Comparison of ENCODE assay signal across 7 mouse cellular contexts in the genomic region with DNA sequence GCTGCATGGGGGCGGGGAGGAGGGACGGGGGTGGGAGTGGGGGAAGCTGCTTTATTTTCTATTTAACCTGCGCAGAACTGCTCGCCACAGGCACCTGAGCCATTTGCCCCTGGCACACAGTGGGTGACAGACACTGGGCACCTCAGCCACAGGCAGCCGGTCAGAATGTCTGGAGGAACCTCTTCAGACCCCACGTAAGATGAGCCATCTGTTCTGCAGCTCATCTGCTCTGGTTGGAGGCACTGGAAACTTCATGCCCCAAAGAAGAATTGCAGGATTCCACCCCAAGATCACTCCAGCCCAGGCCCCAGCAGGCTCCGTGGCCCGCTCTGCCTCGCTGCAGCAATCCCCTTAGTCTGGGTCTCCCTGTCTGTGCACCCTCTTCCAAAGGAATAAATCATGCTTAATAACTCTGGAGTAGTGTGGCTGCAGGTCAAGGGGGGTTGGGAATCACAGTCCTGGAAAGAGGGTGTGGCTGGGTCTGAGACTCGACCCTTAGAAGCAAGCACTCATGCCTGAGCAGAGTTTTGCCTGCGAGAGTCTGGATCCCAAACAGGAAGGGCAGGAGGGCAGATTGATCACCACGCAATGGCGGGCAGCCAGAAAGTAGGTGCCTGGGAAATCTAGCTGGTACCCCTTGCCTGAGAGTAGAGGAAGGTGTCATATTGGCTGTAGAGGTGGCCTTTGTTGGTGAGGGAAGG. TPM values are rescaled to one million over a fixed set of nuclear protein-coding genes. Genes with fewer than 3 reads are reported as not detected.
A peak's percentile ranks its signal among the peaks of the same experiment; 100 is the strongest.
DNase-seq lines count a peak whose midpoint lies in the region; ATAC-seq lines count a peak whose summit lies in the region.

No protein-coding gene starts in this region.

- no peaks in the 10 kb centered on the region; the same call in 1 of the 2 replicates for H3K27me3 ChIP-seq in heart, embryonic 13.5 days (replicated peaks)
- no peaks in the 10 kb centered on the region for H3K27me3 ChIP-seq in liver, embryonic 13.5 days

- peaks cover 5% of the 10 kb centered on the region; the same call in 1 of the 2 replicates for H3K36me3 ChIP-seq in heart, embryonic 13.5 days
- H3K36me3 ChIP-seq in liver, embryonic 13.5 days = peaks cover 15% of the 10 kb centered on the region; the same call in 1 of the 2 replicates

- H3K4me2 ChIP-seq in heart, embryonic 13.5 days = peak overlapping the region; percentile 68
- H3K4me2 ChIP-seq in liver, embryonic 13.5 days = peak overlapping the region; percentile 56

- 35% methylated on average over 13 of the region's 13 CpGs for WGBS in heart, embryonic 13.5 days
- 42% methylated on average over 13 of the region's 13 CpGs for WGBS in liver, embryonic 13.5 days (ENCODE audit: insufficient replicate concordance)

- peak overlapping the region; percentile 42 for H3K4me3 ChIP-seq in heart, embryonic 13.5 days
- peak overlapping the region; percentile 43; the same call in 1 of the 2 replicates for H3K4me3 ChIP-seq in liver, embryonic 13.5 days (replicated peaks)

- H3K9ac ChIP-seq in heart, embryonic 13.5 days = peak overlapping the region; percentile 74
- peak overlapping the region; percentile 37 for H3K9ac ChIP-seq in liver, embryonic 13.5 days

- H3K27ac ChIP-seq in heart, embryonic 13.5 days (replicated peaks) = peak overlapping the region; percentile 73
- peak overlapping the region; percentile 57; the same call in 1 of the 2 replicates for H3K27ac ChIP-seq in liver, embryonic 13.5 days

- H3K9me3 ChIP-seq in heart, embryonic 13.5 days = no peaks in the 10 kb centered on the region
- H3K9me3 ChIP-seq in liver, embryonic 13.5 days (replicated peaks) = no peaks in the 10 kb centered on the region

- H3K4me1 ChIP-seq in heart, embryonic 13.5 days = peaks cover 51% of the 10 kb centered on the region
- H3K4me1 ChIP-seq in liver, embryonic 13.5 days (replicated peaks) = peaks cover 56% of the 10 kb centered on the region

- ATAC-seq in heart, embryonic 13.5 days (ENCODE audit: extremely low read depth, insufficient number of reproducible peaks, low FRiP score, low TSS enrichment) = no peak
- no peak for ATAC-seq in liver, embryonic 13.5 days (ENCODE audit: low read depth)

- intact Hi-C loops in left cerebral cortex, postnatal 25 days (cut with DNase I) = no loop called here

- peak; percentile 35 for DNase-seq in 3134 (ENCODE audit: extremely low read depth, insufficient read length, low spot score)
- peak; percentile 22 for DNase-seq in 416B (ENCODE audit: low read depth)
- DNase-seq in liver, embryonic 13.5 days = no peak
- no peak for DNase-seq in cerebellum, adult 9-10 months
- no peak for DNase-seq in layer of hippocampus, adult 9-10 months (ENCODE audit: low spot score)
- no peak for DNase-seq in left cerebral cortex, postnatal 25 days (ENCODE audit: low spot score in 2 of 2)

RNA-seq across cellular contexts. Expression of a gene that starts 4.0 kb away (rescaled TPM):
- polyA plus RNA-seq in heart, embryonic 13.5 days (2015; fragmentation: Nextera tagmentation; extraction: Ambion mirVana) = 84.1 and 92.1 TPM in 2 replicates
- 49.0 and 61.6 TPM in 2 replicates for polyA plus RNA-seq in liver, embryonic 13.5 days (2015; fragmentation: Nextera tagmentation; extraction: Ambion mirVana)
- total RNA-seq in left cerebral cortex, postnatal 25 days (2021) = 1 to 10 TPM; 6.6 to 7.2 TPM

RNA-seq across cellular contexts. Expression of a gene that starts 6.7 kb away (rescaled TPM):
- polyA plus RNA-seq in heart, embryonic 13.5 days (2015; fragmentation: Nextera tagmentation; extraction: Ambion mirVana) = 2.7 and 3.4 TPM in 2 replicates
- polyA plus RNA-seq in liver, embryonic 13.5 days (2015; fragmentation: Nextera tagmentation; extraction: Ambion mirVana) = 1.2 and 1.5 TPM in 2 replicates
- total RNA-seq in left cerebral cortex, postnatal 25 days (2021) = 1 to 10 TPM; 1.6 to 2.9 TPM

RNA-seq across cellular contexts. Expression of a gene that starts 20.4 kb away (rescaled TPM):
- 5.8 and 6.8 TPM in 2 replicates for polyA plus RNA-seq in heart, embryonic 13.5 days (2015; fragmentation: Nextera tagmentation; extraction: Ambion mirVana)
- 3.6 and 3.8 TPM in 2 replicates for polyA plus RNA-seq in liver, embryonic 13.5 days (2015; fragmentation: Nextera tagmentation; extraction: Ambion mirVana)
- total RNA-seq in left cerebral cortex, postnatal 25 days (2021) = 10 to 100 TPM; 17.6 to 20.1 TPM

RNA-seq across cellular contexts. Expression of a gene that starts 20.6 kb away (rescaled TPM):
- polyA plus RNA-seq in heart, embryonic 13.5 days (2015; fragmentation: Nextera tagmentation; extraction: Ambion mirVana) = 0.90 and 1.1 TPM in 2 replicates
- 0.76 and 0.86 TPM in 2 replicates for polyA plus RNA-seq in liver, embryonic 13.5 days (2015; fragmentation: Nextera tagmentation; extraction: Ambion mirVana)
- total RNA-seq in left cerebral cortex, postnatal 25 days (2021) = not detected

RNA-seq across cellular contexts. Expression of a gene that starts 39.0 kb away (rescaled TPM):
- 0.13 and 0.23 TPM in 2 replicates for polyA plus RNA-seq in heart, embryonic 13.5 days (2015; fragmentation: Nextera tagmentation; extraction: Ambion mirVana)
- 0.07 TPM in 2 replicates for polyA plus RNA-seq in liver, embryonic 13.5 days (2015; fragmentation: Nextera tagmentation; extraction: Ambion mirVana)
- total RNA-seq in left cerebral cortex, postnatal 25 days (2021) = 10 to 100 TPM; 10.9 TPM

Comparison
In these comparisons a context has a peak if more than half of its experiments do, and no peak if none do; other contexts are left out.
1. DNase-seq: peak in 3134 (single experiment) and 416B (single experiment); none in liver, embryonic 13.5 days (single experiment), cerebellum, adult 9-10 months (single experiment), layer of hippocampus, adult 9-10 months (single experiment) and left cerebral cortex, postnatal 25 days (0 of 2).